Mouse (Mus musculus) lung, postnatal 25 days (tissue): ENCODE data around the gene Fam107a.
"Not testable (repeated sequence)": the region's sequence is repeated elsewhere in the genome, so short reads cannot be mapped to it uniquely, and the experiment has no call there.

ENCODE experiments used
- DNase-seq: peaks from one replicate; pipeline ENCODE4 v3.0.0; 2022; ENCODE audit warnings: low spot score

Fam107a gene

DNA sequence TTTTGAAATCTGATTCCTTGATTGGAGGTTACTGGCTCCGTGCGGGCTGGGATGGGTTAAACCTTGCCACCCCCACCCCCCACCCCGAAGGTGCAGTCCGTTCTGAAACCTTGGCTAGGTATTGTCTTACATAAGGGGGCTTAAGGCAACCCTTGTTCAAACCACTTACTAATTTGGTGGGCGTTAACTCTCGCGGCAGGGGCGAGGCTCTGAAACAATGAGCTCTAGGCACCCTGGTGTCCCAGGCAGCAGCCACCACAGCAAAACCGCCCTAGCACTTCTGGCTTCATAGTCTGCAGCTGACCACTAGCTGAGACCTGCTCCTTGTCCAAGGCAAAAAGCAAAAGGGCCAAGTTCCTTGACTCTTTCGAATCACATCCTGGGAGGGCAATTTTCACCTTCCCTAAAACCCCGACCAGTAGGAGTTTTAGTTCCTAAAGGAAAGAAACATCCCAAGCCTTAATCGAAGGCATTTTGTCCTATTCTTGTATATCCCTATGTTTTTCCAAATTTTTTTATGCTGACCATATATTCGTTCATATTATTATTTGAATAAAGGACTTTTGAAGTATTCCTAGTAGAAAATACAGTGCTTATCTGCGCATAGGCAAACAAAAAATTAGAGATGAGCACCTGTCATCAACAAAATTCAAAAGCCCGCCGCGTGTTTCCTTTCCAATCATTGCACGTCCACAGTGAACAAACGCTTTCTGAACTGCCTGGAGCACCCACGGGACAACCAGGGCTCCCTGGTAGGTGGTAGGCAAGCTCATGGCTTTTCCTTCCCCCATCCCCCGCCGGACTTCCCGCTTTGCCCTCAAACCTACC is 1.2 kb downstream of the Fam107a start:
- DNase-seq = no peak

DNA sequence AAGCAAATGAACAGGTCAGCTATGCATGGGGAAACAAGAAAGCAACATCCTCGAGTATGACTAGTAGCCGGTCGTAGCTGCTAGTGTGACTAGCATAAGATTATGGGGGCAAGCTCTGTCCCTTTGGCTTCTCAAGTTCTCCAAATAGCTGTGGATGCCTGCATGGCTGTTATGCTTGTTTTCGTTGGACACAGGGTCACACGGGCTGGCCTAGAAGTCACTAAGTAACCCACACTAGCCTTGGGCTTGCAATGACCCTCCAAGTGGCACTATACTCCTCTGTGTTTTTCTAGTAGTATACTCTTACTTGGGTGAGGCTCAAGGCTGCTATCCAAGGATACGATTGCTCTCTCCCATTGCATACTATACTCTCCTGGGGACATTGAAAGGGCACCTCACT is 2.7 kb downstream of the Fam107a start:
- no peak for DNase-seq

DNA sequence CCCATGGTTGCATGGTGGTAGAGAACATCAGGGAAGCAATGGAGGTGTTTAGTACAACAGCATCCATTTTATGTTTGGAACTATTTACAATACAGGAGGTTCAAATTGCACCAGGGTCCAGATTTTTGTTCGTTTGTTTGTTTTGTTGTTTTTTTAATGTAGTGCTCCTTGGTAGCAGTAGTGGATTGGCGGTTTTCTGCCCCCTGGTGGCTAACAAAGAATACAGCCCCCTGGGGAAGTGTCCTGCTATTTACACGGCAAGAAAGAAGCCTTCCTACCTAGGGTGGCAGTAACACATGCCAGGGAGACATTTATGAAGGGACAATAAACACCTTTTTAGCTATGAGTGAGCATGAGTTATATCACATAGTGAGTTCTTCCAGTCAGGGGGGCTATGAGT is 3.3 kb downstream of the Fam107a start:
- DNase-seq = peak; percentile 42

DNA sequence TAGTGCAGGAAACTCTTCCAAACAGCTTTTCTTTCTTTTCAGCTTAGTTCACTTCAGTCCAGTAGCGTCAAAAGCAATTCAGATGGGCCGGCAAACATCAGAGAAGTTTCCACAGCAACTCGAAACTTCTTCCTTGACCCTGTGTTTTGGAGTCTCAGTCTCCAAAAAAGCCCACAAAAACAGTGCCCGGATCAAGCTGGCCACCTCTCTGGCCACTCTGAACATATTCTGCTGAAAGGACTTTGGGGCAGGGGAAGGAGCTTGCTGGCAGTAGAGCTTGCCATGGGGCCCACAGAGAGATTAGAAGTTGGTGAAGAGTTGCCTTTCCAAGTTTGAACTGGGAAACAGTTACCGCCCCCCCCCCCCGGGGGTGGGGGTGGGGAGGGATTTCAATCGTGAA is 3.9 kb downstream of the Fam107a start:
- DNase-seq = no peak

DNA sequence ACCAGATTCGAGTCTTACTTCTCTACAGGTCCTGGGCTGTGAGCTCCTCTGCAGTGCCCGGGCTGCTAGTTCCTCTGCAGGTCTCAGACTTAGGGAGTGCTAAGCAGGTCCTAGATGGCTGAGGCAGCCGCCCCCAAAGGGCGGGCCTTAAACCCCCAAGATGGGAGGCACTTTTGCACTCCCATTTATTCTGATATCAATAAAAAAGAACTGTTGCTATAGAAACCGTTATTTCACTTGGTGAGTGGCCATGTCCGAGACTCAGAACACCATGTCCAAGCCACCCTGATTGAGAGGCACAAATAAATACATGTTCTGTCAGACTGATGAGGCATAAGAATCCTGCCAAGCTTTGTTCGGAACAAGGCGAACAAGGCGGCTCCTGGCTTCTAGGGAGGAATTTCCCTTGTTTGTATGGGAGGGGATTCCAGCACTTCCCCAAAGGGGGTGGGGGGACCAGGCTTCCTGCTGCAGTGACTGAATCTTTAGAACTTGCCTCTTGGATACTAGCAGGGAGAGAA is 8.1 kb downstream of the Fam107a start:
- DNase-seq = peak; percentile 77

DNA sequence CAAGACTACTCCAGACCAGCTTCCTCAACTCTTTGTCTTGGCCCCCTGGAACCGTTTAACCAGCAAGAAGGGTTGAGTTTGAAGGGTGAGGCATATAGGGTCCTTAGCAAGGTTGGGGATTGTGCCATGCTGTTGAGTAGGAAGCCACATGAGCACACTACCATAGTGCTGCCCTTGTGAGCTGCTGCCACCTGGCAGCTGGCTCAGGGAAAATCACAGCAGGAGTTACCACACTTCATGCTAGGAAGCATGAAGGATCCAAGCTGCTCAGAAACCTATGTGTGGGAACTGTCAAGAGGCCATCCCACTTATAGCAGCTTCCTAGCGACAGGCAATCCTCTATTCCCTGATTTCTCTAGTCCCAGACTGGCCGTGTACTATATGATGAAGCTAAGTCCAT is 9.2 kb downstream of the Fam107a start:
- no peak for DNase-seq

DNA sequence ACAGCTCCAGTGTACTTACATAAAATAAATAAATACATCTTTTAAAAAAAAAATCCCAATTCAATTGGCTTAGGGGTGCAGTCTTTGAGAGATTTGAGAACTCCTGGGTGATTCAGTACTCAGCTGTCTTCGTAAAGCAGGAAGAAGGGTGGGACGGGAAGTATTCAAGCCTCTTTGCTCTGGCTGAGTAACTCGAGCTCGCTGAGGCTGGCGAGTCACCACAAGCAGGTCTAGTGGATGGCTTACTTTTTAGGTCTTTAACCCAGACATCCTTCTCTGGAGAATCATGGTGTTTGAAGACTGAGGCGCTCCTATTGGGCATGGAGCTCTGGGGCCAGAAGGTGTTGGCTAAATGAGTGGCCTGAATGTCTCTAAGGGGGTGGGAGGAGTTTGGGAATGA is 10.9 kb downstream of the Fam107a start:
- no peak for DNase-seq

DNA sequence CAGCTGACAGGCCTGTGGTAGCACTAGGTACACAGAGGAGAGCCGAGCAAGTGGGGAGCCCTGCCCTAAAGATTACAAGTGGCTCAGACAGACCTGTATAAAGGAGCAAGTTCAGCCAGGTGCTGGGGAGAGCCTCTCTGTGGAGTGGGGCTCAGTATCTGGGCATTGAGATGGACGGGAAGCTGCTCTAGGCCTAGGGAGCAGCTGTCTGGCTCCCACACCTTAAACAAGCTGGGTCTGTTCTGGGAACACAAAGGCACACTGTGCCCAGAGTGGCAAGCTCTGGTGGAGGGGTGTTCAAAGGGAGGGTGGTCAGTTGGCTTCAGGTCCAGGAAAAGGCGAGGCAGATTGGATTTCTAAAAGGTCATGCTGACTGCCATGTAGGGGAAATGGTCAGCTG is 12.8 kb downstream of the Fam107a start:
- DNase-seq = peak; percentile 26

DNA sequence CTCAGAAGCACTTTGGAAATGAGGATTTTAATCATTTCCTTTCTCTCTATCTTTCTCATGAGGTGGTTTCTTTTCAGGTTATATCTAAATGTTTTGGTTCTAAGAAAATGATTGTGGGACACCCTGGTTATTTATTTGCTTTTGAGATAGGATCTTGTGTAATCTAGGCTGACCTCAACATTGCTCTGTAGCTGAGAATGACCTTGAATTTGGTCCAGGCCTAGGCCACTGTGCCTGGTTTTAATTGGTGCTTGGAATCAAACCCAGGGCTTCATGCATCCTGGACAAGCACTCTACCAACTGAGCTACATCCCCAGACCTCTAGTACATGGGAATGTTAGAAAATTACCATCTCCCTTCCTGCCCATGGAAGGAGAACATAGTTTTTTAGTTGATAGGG is 13.7 kb downstream of the Fam107a start:
- DNase-seq = no peak

DNA sequence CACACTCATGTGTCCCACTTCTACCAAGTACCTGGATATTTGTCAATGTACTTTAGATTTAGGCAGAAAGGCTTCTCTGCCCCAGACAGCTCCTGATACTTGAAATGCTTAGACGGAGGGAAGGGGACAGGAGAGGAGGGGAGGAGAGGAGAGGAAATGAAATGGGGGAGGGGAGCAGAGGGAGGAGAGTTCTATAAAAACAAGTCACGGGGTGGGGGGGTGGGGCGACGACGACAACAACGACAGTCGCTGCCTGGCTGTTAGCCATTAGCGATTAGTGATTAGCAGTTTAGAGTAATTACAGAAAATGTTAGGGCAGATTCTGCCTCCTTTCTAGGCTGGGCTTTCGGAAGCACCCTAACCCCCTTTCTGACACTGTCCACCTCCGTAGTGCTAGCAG is 15.1 kb downstream of the Fam107a start:
- no peak for DNase-seq

DNA sequence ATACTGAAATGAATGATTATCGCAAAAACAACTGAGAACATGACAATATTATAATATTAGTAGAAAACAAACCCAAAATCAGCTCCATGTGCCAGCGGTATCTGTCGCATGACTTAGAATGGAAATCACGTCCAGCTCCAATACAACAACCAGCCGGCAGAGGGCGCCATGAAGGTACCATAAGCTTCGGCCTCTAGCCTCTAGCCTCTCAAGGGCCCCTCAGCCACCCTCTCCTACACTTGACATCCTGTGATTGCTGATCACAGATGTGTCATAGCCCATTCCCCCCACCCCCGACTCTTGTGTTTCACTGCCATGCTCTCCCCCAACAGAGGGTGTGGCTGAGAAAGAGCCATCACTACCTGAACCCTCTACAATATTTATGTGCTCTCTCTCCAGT is 17.5 kb downstream of the Fam107a start:
- DNase-seq = peak; percentile 63

DNA sequence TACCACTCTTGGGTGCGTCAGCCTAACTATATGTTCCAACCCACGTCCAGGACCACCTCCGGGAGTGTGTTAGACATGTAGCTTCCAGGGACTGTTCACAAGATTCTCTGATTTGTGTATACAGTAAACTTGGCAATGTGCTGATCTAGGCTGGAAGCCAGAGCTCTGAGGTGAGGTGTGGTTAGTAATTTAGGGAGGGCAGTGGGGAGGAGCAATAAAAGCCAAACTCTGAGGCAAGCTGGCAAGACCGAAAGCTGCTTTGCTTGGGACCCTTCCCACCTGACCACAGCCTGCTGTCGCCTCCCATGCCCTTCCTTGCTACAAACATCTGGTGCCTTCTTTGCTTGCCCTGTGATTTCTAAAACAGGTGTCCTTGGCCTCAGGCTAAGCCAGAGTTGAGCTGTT is 19.9 kb downstream of the Fam107a start:
- DNase-seq = peak; percentile 56

DNA sequence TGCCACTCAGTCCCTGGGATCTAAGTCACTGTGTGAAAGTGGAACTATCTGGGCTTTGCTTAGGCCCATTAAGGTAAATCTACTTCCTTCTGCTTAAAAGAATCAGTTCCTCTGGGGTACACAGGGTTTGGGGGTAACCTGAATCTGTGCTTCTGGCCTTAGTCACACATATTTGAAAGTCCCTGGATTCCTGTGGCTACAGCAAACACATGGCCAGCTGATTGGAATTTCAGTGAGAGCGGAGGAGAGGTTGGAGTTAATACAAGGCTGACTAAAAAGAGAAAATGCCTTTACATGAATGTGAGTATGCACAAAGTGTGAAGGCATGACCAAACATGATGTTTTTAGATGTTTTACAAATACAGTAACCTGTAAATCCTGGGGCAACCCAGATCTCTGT is 23.6 kb downstream of the Fam107a start:
- no peak for DNase-seq

DNA sequence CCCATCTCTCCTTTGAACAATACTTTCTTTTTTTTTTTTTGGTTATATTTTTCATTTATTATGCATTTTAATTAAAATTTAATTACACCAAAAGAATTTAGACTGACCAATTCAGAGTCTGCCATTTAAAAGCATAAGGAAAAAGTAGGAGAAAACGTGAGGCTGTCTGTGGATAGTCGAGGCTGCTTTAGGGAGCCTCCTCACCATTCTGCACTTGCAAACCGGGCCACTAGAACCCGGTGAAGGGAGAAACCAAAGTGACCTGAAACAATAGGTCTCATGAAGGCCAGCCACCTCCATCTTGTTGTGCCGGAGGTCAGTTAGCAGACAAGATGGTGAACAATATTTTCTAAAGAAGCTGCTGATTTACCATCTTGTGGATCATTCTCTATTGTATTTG is 31.2 kb downstream of the Fam107a start:
- DNase-seq = peak; percentile 84

DNA sequence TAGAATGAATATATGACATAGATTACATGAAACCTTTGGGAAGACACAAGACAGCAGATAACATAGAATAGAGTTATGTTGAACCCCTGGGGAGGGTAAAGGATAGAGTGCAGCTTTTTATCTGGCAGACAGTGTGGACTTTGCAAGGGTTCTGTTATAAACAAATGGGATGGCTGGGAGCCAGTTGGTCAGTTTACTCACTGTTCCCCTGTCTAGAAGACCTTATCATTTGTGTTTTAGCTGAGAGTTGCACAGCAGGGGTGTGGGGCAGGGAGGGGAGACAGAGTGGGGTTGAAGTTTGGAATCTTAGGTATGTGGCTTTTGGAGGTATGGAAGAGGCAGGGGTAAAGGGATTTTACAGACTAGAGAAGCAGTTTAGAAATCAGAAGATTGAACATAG is 34.0 kb downstream of the Fam107a start:
- no peak for DNase-seq

DNA sequence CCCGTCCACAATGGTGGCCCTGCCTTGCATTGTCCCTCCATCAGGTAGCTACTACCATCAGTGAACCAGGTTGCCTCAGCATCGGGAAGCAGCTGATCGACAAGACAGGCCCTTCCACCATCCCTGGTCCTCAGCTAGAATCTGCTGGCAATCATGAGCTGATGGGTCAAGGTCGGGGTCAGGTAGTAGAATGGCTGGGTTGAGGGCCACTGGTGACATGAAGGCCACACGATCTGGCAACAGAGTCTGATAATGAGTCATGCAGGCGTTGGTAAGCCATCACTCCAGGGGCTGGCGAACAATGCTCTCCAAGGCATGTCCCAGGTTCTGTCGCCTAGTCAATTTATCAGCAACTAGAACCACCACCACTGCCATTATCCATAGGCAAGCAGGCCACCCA is 46.5 kb downstream of the Fam107a start:
- not testable (repeated sequence) for DNase-seq

DNA sequence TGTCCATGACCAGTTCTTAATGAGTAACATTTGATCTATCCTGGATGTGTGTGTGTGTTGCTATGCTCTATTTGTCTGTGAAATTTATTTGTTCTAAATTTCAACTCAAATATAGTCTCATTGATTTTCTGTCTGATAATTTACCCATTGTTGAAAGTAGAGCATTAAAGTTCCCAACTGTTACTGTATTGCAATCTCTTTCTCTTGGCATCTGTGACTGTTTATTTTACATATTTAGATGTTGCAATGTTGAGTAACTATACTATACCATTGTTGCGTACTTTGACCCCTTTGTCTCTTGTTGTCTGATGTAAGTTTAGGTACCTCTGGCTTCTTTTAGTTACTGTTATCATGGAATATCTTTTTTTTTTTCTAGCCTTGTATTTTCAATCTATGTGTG is 53.4 kb downstream of the Fam107a start:
- DNase-seq = no peak

DNA sequence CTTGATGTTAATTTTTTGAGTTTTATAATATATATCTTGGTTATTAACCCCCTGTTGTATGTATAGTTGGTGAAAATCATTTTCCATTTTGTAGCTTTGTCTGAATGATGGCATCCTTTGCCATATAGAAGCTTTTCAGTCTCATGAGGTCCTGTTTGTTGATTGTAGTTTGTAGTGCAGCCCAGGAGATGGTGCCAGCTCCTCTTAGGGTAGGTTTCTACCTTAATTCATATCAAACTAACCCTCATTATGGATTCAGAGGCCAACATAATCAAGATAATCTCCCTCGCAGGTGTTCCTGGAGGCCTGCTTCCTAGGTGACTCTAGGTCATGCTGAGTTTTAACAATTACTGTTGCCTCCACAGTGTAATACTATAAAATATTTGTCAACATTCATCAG is 55.6 kb downstream of the Fam107a start:
- DNase-seq = no peak

DNA sequence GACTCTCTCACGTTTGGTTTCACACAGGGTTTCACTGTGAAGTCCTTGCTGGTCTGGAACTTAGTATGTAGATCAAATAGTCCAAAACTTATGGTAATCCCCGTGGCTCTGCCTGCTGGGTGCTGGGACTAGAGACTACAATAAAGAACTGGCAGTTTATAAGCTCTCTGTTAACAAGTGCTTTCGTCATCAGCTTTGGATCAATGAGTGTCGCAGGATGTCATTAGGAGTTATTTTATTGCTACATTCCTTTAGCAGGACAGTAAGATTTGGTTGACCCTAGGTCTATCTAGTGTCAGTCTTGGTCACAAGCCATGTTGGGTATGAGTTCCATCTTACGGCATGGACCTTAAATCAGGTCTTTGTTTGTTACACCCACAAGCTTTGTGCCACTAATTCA is 57.6 kb downstream of the Fam107a start:
- DNase-seq = no peak

DNA sequence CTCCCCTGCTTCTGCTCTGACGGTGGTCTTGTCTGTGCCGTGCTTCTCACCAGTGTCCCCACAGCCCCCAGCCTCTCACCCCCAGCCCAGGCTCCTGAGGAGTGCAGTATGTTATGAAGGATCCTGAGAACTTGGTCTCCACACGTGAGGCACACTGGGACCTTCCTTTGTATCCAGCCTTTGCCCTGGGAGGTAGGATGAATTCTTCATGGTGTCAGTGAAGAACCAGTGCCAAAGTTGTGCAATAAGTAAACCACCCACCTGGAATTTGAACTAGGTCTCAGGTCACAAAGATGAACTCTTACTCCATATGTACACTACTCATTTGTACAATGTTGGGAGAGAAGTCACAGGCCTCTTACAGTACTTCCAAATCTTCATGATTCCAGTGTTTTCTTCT is 58.7 kb downstream of the Fam107a start, which contains the start of gene Acox2:
Gene Acox2, minus strand, starts transcription at position 188 of the 400 bp plus-strand sequence.
- DNase-seq = no peak

DNA sequence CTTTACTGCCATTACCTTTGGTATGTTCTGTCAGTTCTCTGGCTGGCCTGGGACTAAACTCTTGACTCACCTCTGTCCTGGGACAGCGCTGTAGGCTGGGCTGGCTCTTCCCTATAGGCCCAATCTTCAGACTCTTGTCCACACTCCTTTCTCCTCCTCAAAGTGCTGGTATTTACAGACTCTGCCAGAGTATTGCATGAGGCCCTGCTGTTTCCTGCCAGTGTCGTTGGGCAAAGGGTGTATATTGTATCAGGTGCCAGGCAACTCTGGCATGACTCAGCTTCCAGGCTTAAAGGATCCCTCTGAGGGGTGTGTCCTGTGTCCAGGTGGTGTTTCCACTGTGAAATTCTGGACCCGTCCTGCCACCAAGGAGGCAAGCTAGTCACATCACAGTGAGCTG is 59.1 kb downstream of the Fam107a start:
- peak; percentile 61 for DNase-seq

DNA sequence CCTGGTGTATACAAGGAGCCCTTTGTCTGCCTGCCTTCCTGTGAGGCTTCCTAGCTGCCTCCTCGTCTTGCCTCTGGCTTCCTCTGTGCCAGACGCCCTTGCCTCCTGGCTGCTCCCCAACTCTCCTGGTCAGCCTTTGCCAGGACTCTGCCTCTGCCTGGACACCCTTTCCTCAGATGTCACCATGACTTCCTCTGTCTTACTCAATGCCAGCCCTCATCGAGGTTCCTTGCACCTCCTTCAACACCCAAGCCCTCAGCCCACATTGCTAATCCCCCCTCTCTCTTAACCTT is 59.5 kb downstream of the Fam107a start:
- DNase-seq = peak; percentile 4

DNA sequence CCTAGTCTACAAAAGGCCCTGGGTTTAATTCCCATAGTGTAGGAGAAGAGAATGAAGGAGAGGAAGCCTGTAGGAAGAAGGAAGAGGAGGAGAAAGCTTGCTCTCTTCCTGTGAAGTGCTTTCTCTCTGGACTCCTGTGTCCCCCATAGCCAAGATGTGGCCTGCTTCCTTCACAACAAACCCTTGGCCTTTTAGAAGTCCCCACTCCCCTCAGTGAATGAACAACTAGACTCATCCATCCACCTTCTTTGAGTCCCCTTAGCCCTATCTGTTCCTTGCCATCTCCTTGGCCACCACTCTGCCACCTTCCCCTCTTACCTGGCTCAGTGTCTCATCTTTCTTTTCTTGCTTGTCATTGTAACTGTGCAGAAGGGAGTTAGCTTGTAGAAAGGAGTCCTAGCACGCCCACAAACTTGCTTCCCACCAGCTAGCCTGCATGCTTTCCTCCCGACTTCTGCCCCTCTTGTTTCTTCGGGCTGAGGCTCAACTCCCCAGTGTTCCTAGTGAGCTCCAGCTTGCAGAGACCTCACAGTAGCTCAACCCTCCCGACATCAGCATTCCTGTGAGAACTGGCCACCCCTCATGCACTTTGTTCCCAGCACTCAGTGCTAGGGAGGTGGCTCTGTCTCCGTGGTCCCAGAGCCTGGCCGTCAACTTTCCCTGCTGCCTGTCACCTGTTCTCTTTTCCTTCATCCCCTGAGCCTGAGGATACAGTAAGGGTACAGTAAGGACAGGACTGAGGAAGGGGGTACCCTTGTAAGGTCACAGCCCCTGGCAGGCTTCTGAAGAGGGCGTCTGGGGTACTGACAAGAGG is 60.1 kb downstream of the Fam107a start:
- DNase-seq = no peak
